In the genomic region with DNA sequence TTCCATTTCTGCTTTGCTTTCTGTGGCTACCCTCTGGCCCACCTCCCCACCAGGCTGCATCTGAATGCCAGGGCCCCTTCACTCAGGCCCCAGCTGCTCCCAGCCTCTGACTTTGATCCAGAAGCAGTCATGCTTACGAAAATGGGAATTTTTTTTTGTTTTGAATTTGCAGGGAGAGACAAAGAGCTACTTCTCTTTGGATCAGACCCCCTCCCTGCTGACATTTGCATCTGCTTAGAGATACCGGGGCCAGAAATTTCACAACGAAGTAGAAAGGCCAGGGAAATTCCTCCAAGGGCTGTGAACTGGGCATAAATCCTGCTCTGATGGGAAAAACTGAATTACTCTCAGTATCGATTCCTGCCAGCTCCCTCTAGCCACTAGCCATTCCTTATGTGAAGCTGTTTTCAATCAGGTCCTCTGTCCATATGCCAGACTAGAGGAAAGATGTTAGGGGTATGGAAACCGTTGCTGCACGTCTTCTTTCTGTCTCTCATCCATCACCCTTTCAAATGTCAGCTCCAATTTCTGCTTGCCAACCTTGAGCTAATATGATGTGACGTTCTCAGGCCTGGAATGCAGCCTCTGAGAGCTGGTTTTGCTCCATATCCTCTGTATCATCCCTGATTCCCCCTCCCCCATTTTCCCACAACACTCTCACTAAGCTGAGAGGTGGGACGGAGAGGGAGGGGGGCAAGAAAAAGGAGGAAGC, we compare ENCODE assay signal across 9 mouse cellular contexts.
A peak's percentile ranks its signal among the peaks of the same experiment; 100 is the strongest.
DNase-seq lines count a peak whose midpoint lies in the region; ATAC-seq and TF ChIP-seq lines count a peak whose summit lies in the region.
"Had no signal": no experiment of that assay in that cellular context is flagged by ENCODE, and none has a peak within 500 bp of the region (broad histone marks: within the 10 kb centered on the region; RNA-seq: fewer than 3 reads in every experiment).

No protein-coding gene starts in this region.

- DNase-seq in kidney, adult 9 months, result peak; percentile 5
- no peak for DNase-seq in kidney, adult 18-20 months
- DNase-seq in forebrain, embryonic 11.5 days (ENCODE audit: low spot score), result peak; percentile 63
- peak; percentile 49 for DNase-seq in neural tube, embryonic 11.5 days (ENCODE audit: low spot score)
- no peak for DNase-seq in B cell, adult 2 months
- DNase-seq in cerebellum, adult 2 months, result no peak
- no peak for DNase-seq in right cerebral cortex, postnatal 10 days (ENCODE audit: low spot score in 2 of 2)

- no peak for TF ChIP-seq CTCF in cerebellum, adult 2 months (IDR thresholded peaks at IDR 0.05; ENCODE audit: borderline replicate concordance, insufficient read depth, low read depth, low read length)

- peaks cover 11% of the 10 kb centered on the region for H3K4me1 ChIP-seq in forebrain, embryonic 11.5 days (replicated peaks; ENCODE audit: control insufficient read depth, insufficient read depth, low read length)
- peaks cover 14% of the 10 kb centered on the region for H3K4me1 ChIP-seq in hindbrain, embryonic 15.5 days (replicated peaks)
- H3K4me1 ChIP-seq in neural tube, embryonic 11.5 days (ENCODE audit: control insufficient read depth, insufficient read depth, low read length), result peaks cover 4% of the 10 kb centered on the region; the same call in 1 of the 2 replicates
- no peaks in the 10 kb centered on the region for H3K4me1 ChIP-seq in cerebellum, adult 2 months (ENCODE audit: control insufficient read depth, insufficient read depth, low read length)

- H3K4me2 ChIP-seq in forebrain, embryonic 11.5 days (ENCODE audit: low read depth, low read length, severe bottlenecking), result peak overlapping the region; percentile 9; the same call in 1 of the 2 replicates
- no peak overlapping the region for H3K4me2 ChIP-seq in hindbrain, embryonic 15.5 days
- H3K4me2 ChIP-seq in neural tube, embryonic 11.5 days (ENCODE audit: low read depth), result no peak overlapping the region

- no peaks in the 10 kb centered on the region for H3K9me3 ChIP-seq in forebrain, embryonic 11.5 days (ENCODE audit: control insufficient read depth, low read length)
- no peaks in the 10 kb centered on the region for H3K9me3 ChIP-seq in hindbrain, embryonic 15.5 days
- H3K9me3 ChIP-seq in neural tube, embryonic 11.5 days (ENCODE audit: control insufficient read depth, low read length), result no peaks in the 10 kb centered on the region

- whole genome bisulfite sequencing in forebrain, embryonic 11.5 days, result 20% methylated on average over 8 of the region's 8 CpGs
- WGBS in hindbrain, embryonic 15.5 days, result 10% methylated on average over 8 of the region's 8 CpGs
- 20% methylated on average over 8 of the region's 8 CpGs for WGBS in neural tube, embryonic 11.5 days
- 10% methylated on average over 8 of the region's 8 CpGs for WGBS in cerebellum, adult 2 months

- no peaks in the 10 kb centered on the region for H3K27me3 ChIP-seq in forebrain, embryonic 11.5 days (ENCODE audit: control insufficient read depth, insufficient read depth, low read length)
- no peaks in the 10 kb centered on the region for H3K27me3 ChIP-seq in hindbrain, embryonic 15.5 days
- H3K27me3 ChIP-seq in neural tube, embryonic 11.5 days (ENCODE audit: control insufficient read depth, insufficient read depth, low read length), result no peaks in the 10 kb centered on the region
- H3K27me3 ChIP-seq in cerebellum, adult 2 months (ENCODE audit: control insufficient read depth, insufficient read depth, low read length), result no peaks in the 10 kb centered on the region

- peak overlapping the region; percentile 16; the same call in 1 of the 2 replicates for H3K9ac ChIP-seq in forebrain, embryonic 11.5 days (ENCODE audit: low read length)
- no peak overlapping the region for H3K9ac ChIP-seq in hindbrain, embryonic 15.5 days
- no peak overlapping the region; the same call in 1 of the 2 replicates for H3K9ac ChIP-seq in neural tube, embryonic 11.5 days (ENCODE audit: low read length)

- H3K36me3 ChIP-seq in forebrain, embryonic 11.5 days (ENCODE audit: control insufficient read depth, insufficient read depth, low read length), result no peaks in the 10 kb centered on the region
- no peaks in the 10 kb centered on the region for H3K36me3 ChIP-seq in hindbrain, embryonic 15.5 days
- no peaks in the 10 kb centered on the region for H3K36me3 ChIP-seq in neural tube, embryonic 11.5 days (ENCODE audit: control insufficient read depth, insufficient read depth, low read length)

- peak overlapping the region; percentile 73 for H3K27ac ChIP-seq in forebrain, embryonic 11.5 days (ENCODE audit: low read depth, low read length)
- H3K27ac ChIP-seq in hindbrain, embryonic 15.5 days (replicated peaks), result peak overlapping the region; percentile 65
- H3K27ac ChIP-seq in neural tube, embryonic 11.5 days (ENCODE audit: low read depth, low read length), result no peak overlapping the region; the same call in 1 of the 2 replicates
- no peak overlapping the region for H3K27ac ChIP-seq in cerebellum, adult 2 months (ENCODE audit: insufficient read depth, low read length)

- H3K4me3 ChIP-seq in forebrain, embryonic 11.5 days (ENCODE audit: low read depth, low read length), result no peak overlapping the region
- H3K4me3 ChIP-seq in hindbrain, embryonic 15.5 days, result no peak overlapping the region
- no peak overlapping the region for H3K4me3 ChIP-seq in neural tube, embryonic 11.5 days (ENCODE audit: low read depth, low read length)
- H3K4me3 ChIP-seq in cerebellum, adult 2 months (replicated peaks; ENCODE audit: insufficient read depth, low read depth, low read length), result no peak overlapping the region
- H3K4me3 ChIP-seq: erythroblast, embryonic 14.5 days had no signal

- ATAC-seq in forebrain, embryonic 11.5 days (replicated peaks; ENCODE audit: low FRiP score), result peak; percentile 83; the same call in 1 of the 2 replicates
- peak; percentile 78 for ATAC-seq in hindbrain, embryonic 15.5 days (ENCODE audit: low FRiP score, low read depth)
- peak; percentile 82 for ATAC-seq in neural tube, embryonic 11.5 days (ENCODE audit: insufficient read depth, low FRiP score, low TSS enrichment)

- TF ChIP-seq POLR2A in cerebellum, adult 2 months (IDR thresholded peaks at IDR 0.05; ENCODE audit: borderline replicate concordance, insufficient read depth, low read length), result no peak

Comparison
In these comparisons a context has a peak if more than half of its experiments do, and no peak if none do; other contexts are left out.
1. DNase-seq: peak in kidney, adult 9 months (single experiment), forebrain, embryonic 11.5 days (single experiment) and neural tube, embryonic 11.5 days (single experiment); none in kidney, adult 18-20 months (single experiment), B cell, adult 2 months (0 of 2), cerebellum, adult 2 months (0 of 2) and right cerebral cortex, postnatal 10 days (0 of 2).
2. H3K27ac ChIP-seq: peak in forebrain, embryonic 11.5 days (single experiment) and hindbrain, embryonic 15.5 days (single experiment); none in neural tube, embryonic 11.5 days (single experiment) and cerebellum, adult 2 months (single experiment).
3. Peak in every context shown above with its lines, with median percentiles within 50 percentile points of each other: ATAC-seq.